Mouse (Mus musculus) thymus, adult 2 months (tissue): Measurements from ENCODE around the gene Neurod2. TPM values are rescaled to one million over a fixed set of nuclear protein-coding genes. Genes with fewer than 3 reads are reported as not detected.
A peak's percentile ranks its signal among the peaks of the same experiment; 100 is the strongest.

ENCODE experiments used
- DNase-seq: peaks from one replicate; pipeline ENCODE4 v3.0.0; 2021
- H3K27ac ChIP-seq: fragments of 200-500 bp; 2 replicates; pipeline ENCODE4 v1.5.1; 2012; ENCODE audit warnings: low read length, control low read depth; ENCODE audit not compliant: control insufficient read depth, insufficient read depth
- H3K27me3 ChIP-seq: fragments of 200-500 bp; 2 replicates; pipeline ENCODE4 v1.6.1; 2012; ENCODE audit warnings: mild to moderate bottlenecking, low read length, moderate library complexity, mixed read lengths; ENCODE audit not compliant: control insufficient read depth, insufficient read depth
- H3K36me3 ChIP-seq: fragments of 200-500 bp; 2 replicates; pipeline ENCODE4 v1.6.1; 2012; ENCODE audit warnings: mild to moderate bottlenecking, low read length, moderate library complexity; ENCODE audit not compliant: control insufficient read depth, insufficient read depth
- H3K4me1 ChIP-seq: fragments of 200-500 bp; replicated peaks from 2 replicates; pipeline ENCODE4 v1.6.1; 2012; ENCODE audit warnings: low read length; ENCODE audit not compliant: control insufficient read depth, insufficient read depth
- H3K4me3 ChIP-seq: fragments of 200-500 bp; 2 replicates; pipeline ENCODE4 v1.5.1; 2012; ENCODE audit warnings: mild to moderate bottlenecking, low read length, control low read depth, moderate library complexity; ENCODE audit not compliant: control insufficient read depth, insufficient read depth
- CTCF ChIP-seq: fragments of 200-500 bp; IDR thresholded peaks from 2 replicates; pipeline ENCODE4 v1.5.1; 2012; ENCODE audit warnings: mild to moderate bottlenecking, control low read depth, low read length, moderate library complexity, borderline replicate concordance; ENCODE audit not compliant: control insufficient read depth, poor library complexity, insufficient read depth; ENCODE audit errors: extremely low read depth
- POLR2A ChIP-seq: fragments of 200-500 bp; IDR thresholded peaks from 2 replicates; pipeline ENCODE4 v1.6.1; 2012; ENCODE audit warnings: mild to moderate bottlenecking, low read length, control low read depth, moderate library complexity; ENCODE audit not compliant: control insufficient read depth, poor library complexity, insufficient read depth; ENCODE audit errors: extremely low read depth
- WGBS: fragments of 180-500 bp; shearing (Covaris S2); methylation state at CpG from one replicate; pipeline ENCODE4 v1.1.7; 2018; 5-methylcytosine and 5-hydroxymethylcytosine counted together
- polyA plus RNA-seq: library from polyadenylated mRNA; depleted of rRNA; stranded (reverse); fragments of >200 nt; gene quantifications from 2 replicates; pipeline ENCODE4 v1.2.3, GENCODE M21; 2012

Gene Neurod2
- polyA plus RNA-seq, 1 experiment: 0.12 TPM

- WGBS: 77% methylated on average over 8 of the region's 8 CpGs
- no peak overlapping the region for H3K27ac ChIP-seq
These were observed 24.3 kb upstream of the Neurod2 start for GRCm38 (mm10) chr11:98353651-98354211.

GRCm38 (mm10) chr11:98352272-98352990 lies 23.0 kb upstream of the Neurod2 start:
- WGBS: 87% methylated on average over 18 of the region's 18 CpGs
- TF ChIP-seq CTCF (no peak), POLR2A (no peak)
- Histone ChIP-seq H3K36me3 (no peaks in the 10 kb centered on the region), H3K27ac (no peak overlapping the region), H3K27me3 (peaks cover 4% of the 10 kb centered on the region; the same call in 1 of the 2 replicates), H3K4me3 (no peak overlapping the region), H3K4me1 (peaks cover 20% of the 10 kb centered on the region)
- DNase-seq: no peak

More at GRCm38 (mm10) chr11:98353651-98354211, 24.3 kb upstream of the Neurod2 start:
- H3K4me1 ChIP-seq: peaks cover 19% of the 10 kb centered on the region
- TF ChIP-seq POLR2A (no peak), CTCF (no peak)
- no peak overlapping the region for H3K4me3 ChIP-seq
- no peak for DNase-seq
- H3K27me3 ChIP-seq: peaks cover 4% of the 10 kb centered on the region; the same call in 1 of the 2 replicates
- no peaks in the 10 kb centered on the region for H3K36me3 ChIP-seq

DNA sequence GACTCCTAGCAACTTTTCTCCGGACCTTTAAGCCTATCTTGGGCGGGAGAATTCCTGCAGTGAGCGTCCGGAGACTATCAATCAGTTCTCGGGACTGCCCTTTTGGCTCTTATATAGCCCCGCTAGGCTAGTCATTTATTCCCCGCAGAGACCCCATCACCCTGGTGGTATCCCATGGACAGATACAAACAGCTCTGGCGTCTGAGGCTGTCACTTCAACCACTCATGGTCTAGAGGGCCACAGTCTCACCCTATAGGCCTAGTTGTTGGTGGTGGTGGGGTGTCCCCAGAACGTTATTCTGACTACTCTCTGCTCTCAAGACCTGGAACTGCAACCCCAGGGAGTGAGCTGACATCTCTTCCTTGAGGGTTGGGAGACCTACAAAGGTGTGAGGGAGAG lies 19.9 kb upstream of the Neurod2 start:
- Histone ChIP-seq H3K36me3 (no peaks in the 10 kb centered on the region), H3K4me3 (no peak overlapping the region), H3K27me3 (peaks cover 4% of the 10 kb centered on the region; the same call in 1 of the 2 replicates), H3K27ac (no peak overlapping the region), H3K4me1 (peaks cover 9% of the 10 kb centered on the region)
- TF ChIP-seq CTCF (no peak), POLR2A (no peak)
- 59% methylated on average over 9 of the region's 9 CpGs for WGBS
- no peak for DNase-seq

DNA sequence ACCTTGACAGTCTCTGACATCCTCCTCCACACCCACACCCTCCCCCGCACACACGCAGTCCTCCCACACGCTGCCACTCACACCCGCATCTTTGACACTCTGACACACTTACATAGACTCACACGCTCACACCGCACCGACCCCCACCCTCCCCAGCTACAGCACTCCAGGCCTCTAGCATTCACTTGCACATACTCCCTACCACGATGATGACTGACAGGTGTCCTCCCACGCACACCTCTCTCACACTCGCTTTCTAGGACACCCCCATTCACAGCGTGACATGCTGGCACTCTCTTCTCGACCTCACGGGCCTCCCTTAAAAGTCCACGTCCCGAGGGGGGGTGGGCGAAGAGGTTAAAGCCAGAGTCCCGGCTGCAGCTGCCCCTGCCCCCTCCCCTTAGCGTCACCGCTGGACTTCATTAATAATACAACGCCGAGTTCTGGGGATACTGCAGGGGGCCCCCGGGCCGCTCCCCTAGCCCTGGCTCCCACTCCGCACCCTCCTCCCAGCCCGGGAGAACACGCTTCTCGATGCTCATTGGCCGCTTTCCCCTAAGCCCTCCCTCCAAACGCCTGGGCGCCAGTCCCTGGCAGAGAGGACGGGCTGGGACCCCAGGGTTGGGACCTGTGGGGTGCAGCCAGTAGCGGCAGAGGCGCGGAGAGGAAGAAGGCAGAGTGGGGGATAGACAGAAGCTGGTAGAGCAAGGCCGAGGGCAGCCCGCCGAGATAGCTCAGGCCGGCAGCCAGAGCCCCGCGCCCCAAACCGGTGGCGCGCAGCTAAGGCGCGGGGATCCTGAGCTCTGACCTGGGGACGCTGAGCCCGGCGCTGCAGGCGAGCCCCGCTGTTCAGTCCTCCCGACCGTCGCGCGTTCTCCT lies 18.9 kb upstream of the Neurod2 start, which contains the start of gene Ppp1r1b:
Gene Ppp1r1b, plus strand, starts transcription at position 322 of the 879 bp plus-strand sequence.
- Histone ChIP-seq H3K27ac (no peak within 1 kb of the TSS), H3K4me3 (peak within 1 kb of the TSS; percentile 32), H3K36me3 (no peaks in the 10 kb centered on the region), H3K4me1 (peaks cover 7% of the 10 kb centered on the region), H3K27me3 (peaks cover 4% of the 10 kb centered on the region; the same call in 1 of the 2 replicates)
- TF ChIP-seq CTCF (no peak; the same call in 1 of the 2 replicates), POLR2A (peak; percentile 32; the same call in 1 of the 2 replicates)
- DNase-seq: peak; percentile 70
- 2% methylated on average over 55 of the region's 55 CpGs for WGBS

GRCm38 (mm10) chr11:98347385-98348082 lies 18.1 kb upstream of the Neurod2 start:
- 39% methylated on average over 10 of the region's 12 CpGs for WGBS
- no peaks in the 10 kb centered on the region for H3K36me3 ChIP-seq
- DNase-seq: no peak
- H3K27me3 ChIP-seq: peaks cover 4% of the 10 kb centered on the region; the same call in 1 of the 2 replicates
- H3K27ac ChIP-seq: no peak overlapping the region
- TF ChIP-seq CTCF: no peak
- no peak for TF ChIP-seq POLR2A
- H3K4me3 ChIP-seq: no peak overlapping the region; the same call in 1 of the 2 replicates
- H3K4me1 ChIP-seq: peaks cover 9% of the 10 kb centered on the region
